Mouse (Mus musculus) heart, embryonic 16.5 days (tissue): ENCODE results near the gene Olfr346. TPM values are rescaled to one million over a fixed set of nuclear protein-coding genes. Genes with fewer than 3 reads are reported as not detected.

Source experiments
- ATAC-seq: fragments of 200-750 bp; cut with Nextera tagmentation; replicated peaks from 2 replicates; pipeline ENCODE4 v1.8.0; 2017; ENCODE audit warnings: moderate number of reproducible peaks; ENCODE audit not compliant: insufficient read depth, low FRiP score; ENCODE audit errors: extremely low read depth
- H3K27ac ChIP-seq: fragments of 300-500 bp; sonication (generic); 2 replicates; pipeline ENCODE4 v1.5.1; 2014; ENCODE audit warnings: mild to moderate bottlenecking, low read length, control low read depth, moderate library complexity
- H3K27me3 ChIP-seq: fragments of 300-500 bp; sonication (generic); 2 replicates; pipeline ENCODE4 v1.6.1; 2014; ENCODE audit warnings: low read length, mixed read lengths; ENCODE audit not compliant: control insufficient read depth, insufficient read depth
- H3K36me3 ChIP-seq: fragments of 300-500 bp; sonication (generic); 2 replicates; pipeline ENCODE4 v1.6.1; 2014; ENCODE audit not compliant: control insufficient read depth, insufficient read depth
- H3K4me1 ChIP-seq: fragments of 300-500 bp; sonication (generic); 2 replicates; pipeline ENCODE4 v1.6.1; 2014; ENCODE audit warnings: low read length, mixed read lengths; ENCODE audit not compliant: control insufficient read depth, insufficient read depth
- H3K4me2 ChIP-seq: fragments of 300-500 bp; sonication (generic); 2 replicates; pipeline ENCODE4 v1.6.1; 2014; ENCODE audit warnings: low read depth, mild to moderate bottlenecking, control low read depth, low read length
- H3K4me3 ChIP-seq: fragments of 300-500 bp; sonication (generic); 2 replicates; pipeline ENCODE4 v1.5.1; 2014; ENCODE audit warnings: mild to moderate bottlenecking, control low read depth, low read length
- H3K9ac ChIP-seq: fragments of 300-500 bp; sonication (generic); 2 replicates; pipeline ENCODE4 v1.6.1; 2014; ENCODE audit warnings: low read length, control low read depth
- H3K9me3 ChIP-seq: fragments of 300-500 bp; sonication (generic); replicated peaks from 2 replicates; pipeline ENCODE4 v1.6.1; 2016; ENCODE audit warnings: low read length; ENCODE audit not compliant: control insufficient read depth
- WGBS: fragments of 180-500 bp; shearing (Covaris S2); extraction: QIAGEN DNeasy Blood & Tissue Kit; methylation state at CpG from one replicate; pipeline ENCODE4 v1.1.7; 2014; 5-methylcytosine and 5-hydroxymethylcytosine counted together
- polyA plus RNA-seq: library from polyadenylated mRNA; unstranded; fragments of >200 nt; fragmentation: Nextera tagmentation; extraction: Ambion mirVana; gene quantifications from 2 replicates; pipeline ENCODE4 v1.2.1, GENCODE M21; 2015

The Olfr346 gene
- not detected in 2 replicates for polyA plus RNA-seq

DNA sequence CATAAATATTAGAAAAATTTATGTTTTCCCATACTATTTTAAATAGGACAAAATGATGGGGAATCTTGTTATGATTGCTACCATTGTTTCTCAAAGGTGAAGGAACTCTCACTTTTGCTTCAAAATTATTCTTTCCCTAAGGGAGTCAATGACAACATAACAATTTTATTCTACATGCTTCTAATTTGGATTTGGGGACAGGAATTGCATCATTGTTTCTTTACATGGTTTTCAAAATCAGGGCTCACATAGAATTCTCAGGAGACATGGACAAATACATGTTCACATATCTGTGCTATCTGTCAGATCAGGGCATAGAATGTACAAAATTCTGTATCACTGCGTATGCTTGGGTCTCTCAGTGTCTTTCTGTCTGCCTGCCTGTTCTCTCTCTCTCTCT, at the start of gene Olfr346:
Gene Olfr346 (plus strand): TSS at position 301 of the 400 bp plus-strand sequence.
- no peak for ATAC-seq
- WGBS, result 73% methylated on average over 1 of the region's 1 CpGs
- Histone ChIP-seq H3K9ac (no peak within 1 kb of the TSS), H3K4me3 (no peak within 1 kb of the TSS), H3K4me2 (no peak within 1 kb of the TSS), H3K27me3 (no peaks in the 10 kb centered on the region), H3K4me1 (no peaks in the 10 kb centered on the region), H3K27ac (no peak within 1 kb of the TSS), H3K9me3 (peaks cover 4% of the 10 kb centered on the region; the same call in 1 of the 2 replicates), H3K36me3 (no peaks in the 10 kb centered on the region)

DNA sequence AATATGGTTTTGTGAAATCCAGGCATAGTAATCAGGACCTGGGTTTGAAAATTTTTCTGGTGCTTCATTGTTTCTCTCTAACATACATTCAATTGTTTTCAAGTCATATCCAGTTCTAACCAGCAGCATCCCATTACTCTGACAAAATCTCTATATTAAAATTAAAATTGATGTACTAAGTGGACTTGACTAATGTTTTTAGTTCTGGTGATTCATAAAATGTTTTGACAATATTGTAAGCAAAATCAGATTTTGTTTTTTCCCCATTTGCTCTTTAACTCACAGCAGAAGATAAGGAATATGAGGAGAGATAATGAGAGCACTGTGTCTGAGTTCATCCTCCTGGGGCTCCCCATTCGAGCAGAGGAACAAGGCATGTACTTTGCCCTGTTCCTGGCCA, 45.8 kb upstream of the Olfr346 start, which contains the start of gene Olfr345:
Gene Olfr345 (plus strand): TSS at position 301 of the 400 bp plus-strand sequence.
- no peak within 1 kb of the TSS for H3K9ac ChIP-seq
- no peaks in the 10 kb centered on the region for H3K36me3 ChIP-seq
- H3K4me2 ChIP-seq, result no peak within 1 kb of the TSS
- H3K4me3 ChIP-seq, result no peak within 1 kb of the TSS
- 60% methylated on average over 1 of the region's 1 CpGs for WGBS
- no peaks in the 10 kb centered on the region for H3K4me1 ChIP-seq
- no peak within 1 kb of the TSS for H3K27ac ChIP-seq
- no peak for ATAC-seq
- H3K27me3 ChIP-seq, result no peaks in the 10 kb centered on the region
- no peaks in the 10 kb centered on the region; the same call in 1 of the 2 replicates for H3K9me3 ChIP-seq

DNA sequence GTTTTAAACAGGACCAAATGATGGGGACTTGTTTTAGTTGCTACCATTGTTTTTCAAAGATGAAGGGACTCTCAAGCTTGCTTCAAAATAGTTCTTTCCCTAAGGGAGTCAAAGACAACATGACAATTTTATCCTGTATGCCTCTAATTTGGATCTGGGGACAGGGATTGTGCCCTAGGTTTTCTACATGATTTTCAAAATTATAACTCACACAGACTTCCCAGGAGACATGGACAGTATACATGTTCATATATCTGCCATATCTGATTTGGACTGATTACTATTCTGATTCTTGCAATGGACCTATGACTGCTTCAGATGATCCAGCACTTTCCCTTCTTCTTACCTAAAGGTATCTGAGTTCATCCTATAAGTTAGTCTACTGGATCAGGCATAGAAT, 46.0 kb downstream of the Olfr346 start, which contains the start of gene Olfr347:
Gene Olfr347 (plus strand): TSS at position 301 of the 400 bp plus-strand sequence.
- ATAC-seq, result no peak

DNA sequence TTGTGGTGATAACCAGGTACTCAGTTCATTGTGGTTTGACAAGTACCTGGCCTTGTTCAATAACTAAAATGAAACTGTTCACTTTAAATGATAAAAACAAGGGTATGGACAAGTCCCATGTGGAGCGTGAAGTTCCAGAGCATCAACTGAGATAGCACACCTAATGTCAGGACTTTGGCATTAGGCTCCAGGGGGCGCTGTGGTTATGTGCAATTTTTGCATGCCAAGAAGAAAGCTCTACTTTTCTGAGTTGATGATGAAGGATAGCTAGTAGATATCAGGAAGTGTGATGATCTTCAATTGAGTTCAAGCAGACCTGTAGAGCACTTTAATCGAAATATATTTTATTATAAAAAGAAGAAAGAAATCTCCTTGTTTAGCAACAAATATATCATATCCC, 50.6 kb downstream of the Olfr346 start:
- no peak for ATAC-seq

More for the DNA sequence above, 46.0 kb downstream of the Olfr346 start, which contains the start of gene Olfr347:
- peaks cover 6% of the 10 kb centered on the region for H3K9me3 ChIP-seq
- H3K36me3 ChIP-seq, result no peaks in the 10 kb centered on the region
- H3K27ac ChIP-seq, result no peak within 1 kb of the TSS
- H3K9ac ChIP-seq, result no peak within 1 kb of the TSS
- no peaks in the 10 kb centered on the region for H3K27me3 ChIP-seq
- no peak within 1 kb of the TSS for H3K4me2 ChIP-seq
- H3K4me3 ChIP-seq, result no peak within 1 kb of the TSS
- no peaks in the 10 kb centered on the region for H3K4me1 ChIP-seq

More for the DNA sequence above, 50.6 kb downstream of the Olfr346 start:
- H3K27ac ChIP-seq, result no peak overlapping the region
- no peak overlapping the region for H3K9ac ChIP-seq
- H3K36me3 ChIP-seq, result no peaks in the 10 kb centered on the region
- WGBS, result 41% methylated on average over 3 of the region's 3 CpGs
- no peaks in the 10 kb centered on the region; the same call in none of the 2 replicates for H3K9me3 ChIP-seq
- no peak overlapping the region for H3K4me2 ChIP-seq
- no peaks in the 10 kb centered on the region for H3K27me3 ChIP-seq
- H3K4me1 ChIP-seq, result no peaks in the 10 kb centered on the region
- no peak overlapping the region for H3K4me3 ChIP-seq

Other genes with a start within 250 kb of the Olfr346 start
- gene Olfr340, start 233.2 kb upstream of the Olfr346 start, polyA plus RNA-seq, result not detected in 2 replicates
- not detected in 2 replicates for gene Olfr341, start 203.3 kb upstream of the Olfr346 start, polyA plus RNA-seq
- gene Olfr342, start 160.8 kb upstream of the Olfr346 start, polyA plus RNA-seq, result not detected in 2 replicates
- gene Olfr344, start 119.1 kb upstream of the Olfr346 start, polyA plus RNA-seq, result not detected in 2 replicates
- gene Olfr345, start 45.7 kb upstream of the Olfr346 start, polyA plus RNA-seq, result not detected in 2 replicates
- gene Olfr347, start 46.1 kb downstream of the Olfr346 start, polyA plus RNA-seq, result not detected in 2 replicates
- gene Olfr348, start 98.5 kb downstream of the Olfr346 start, polyA plus RNA-seq, result not detected in 2 replicates
- gene Olfr50, start 104.8 kb downstream of the Olfr346 start, polyA plus RNA-seq, result not detected in 2 replicates
- gene Olfr3, start 131.2 kb downstream of the Olfr346 start, polyA plus RNA-seq, result not detected in 2 replicates
- gene Olfr350, start 160.5 kb downstream of the Olfr346 start, polyA plus RNA-seq, result not detected in 2 replicates
- not detected in 2 replicates for gene Olfr351, start 176.9 kb downstream of the Olfr346 start, polyA plus RNA-seq
- not detected in 2 replicates for gene Olfr352, start 182.7 kb downstream of the Olfr346 start, polyA plus RNA-seq
- not detected in 2 replicates for gene Olfr353, start 207.1 kb downstream of the Olfr346 start, polyA plus RNA-seq
- not detected in 2 replicates for gene Olfr354, start 219.9 kb downstream of the Olfr346 start, polyA plus RNA-seq
- not detected in 2 replicates for gene Olfr355, start 243.1 kb downstream of the Olfr346 start, polyA plus RNA-seq